Mouse (Mus musculus) heart, adult 2 months (tissue): ENCODE results near the gene B9d2.

Source experiments
- CTCF ChIP-seq: fragments of 200-600 bp; IDR thresholded peaks from 2 replicates; pipeline ENCODE4 v1.8.1; 2022; ENCODE audit warnings: antibody characterized with exemption, mild to moderate bottlenecking, moderate library complexity
- EP300 ChIP-seq: fragments of 200-500 bp; IDR thresholded peaks from 2 replicates; pipeline ENCODE4 v1.6.1; 2011; ENCODE audit warnings: low read depth, low read length, control low read depth; ENCODE audit not compliant: insufficient read depth
- POLR2A ChIP-seq: fragments of 200-500 bp; IDR thresholded peaks from 2 replicates; pipeline ENCODE4 v1.6.1; 2011; ENCODE audit warnings: mild to moderate bottlenecking, low read depth, low read length, control low read depth; ENCODE audit not compliant: insufficient read depth

DNA sequence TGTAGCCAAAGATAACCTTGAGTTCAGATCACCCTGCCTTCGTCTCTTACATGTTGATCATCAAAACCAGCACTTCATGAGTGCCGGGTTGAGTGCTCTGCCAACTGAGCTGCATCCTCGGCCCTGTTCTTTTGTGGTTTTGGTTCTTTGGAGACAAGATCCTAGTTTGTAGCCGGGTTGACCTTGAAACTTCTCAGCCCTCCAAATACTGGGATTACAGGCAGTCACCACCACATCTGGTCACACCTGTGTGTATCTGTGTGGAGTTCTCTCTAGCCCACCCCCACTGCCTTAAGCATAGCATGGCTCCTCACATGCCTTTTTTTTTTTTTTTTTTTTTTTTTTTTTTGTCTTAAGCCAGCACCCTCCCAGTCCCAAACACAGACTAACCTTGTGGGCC is 10.5 kb upstream of the B9d2 start:
- TF ChIP-seq POLR2A (no peak), CTCF (no peak), EP300 (no peak)
